Mouse (Mus musculus) cerebellum, postnatal 10 days (tissue): ENCODE results near the gene Slc52a3.

Experiments used
- DNase-seq, 2 experiments: peaks; one replicate each; pipeline ENCODE4 v3.0.0; 2021; ENCODE audit warnings: mixed read lengths in 2 of 2

The Slc52a3 gene

DNA sequence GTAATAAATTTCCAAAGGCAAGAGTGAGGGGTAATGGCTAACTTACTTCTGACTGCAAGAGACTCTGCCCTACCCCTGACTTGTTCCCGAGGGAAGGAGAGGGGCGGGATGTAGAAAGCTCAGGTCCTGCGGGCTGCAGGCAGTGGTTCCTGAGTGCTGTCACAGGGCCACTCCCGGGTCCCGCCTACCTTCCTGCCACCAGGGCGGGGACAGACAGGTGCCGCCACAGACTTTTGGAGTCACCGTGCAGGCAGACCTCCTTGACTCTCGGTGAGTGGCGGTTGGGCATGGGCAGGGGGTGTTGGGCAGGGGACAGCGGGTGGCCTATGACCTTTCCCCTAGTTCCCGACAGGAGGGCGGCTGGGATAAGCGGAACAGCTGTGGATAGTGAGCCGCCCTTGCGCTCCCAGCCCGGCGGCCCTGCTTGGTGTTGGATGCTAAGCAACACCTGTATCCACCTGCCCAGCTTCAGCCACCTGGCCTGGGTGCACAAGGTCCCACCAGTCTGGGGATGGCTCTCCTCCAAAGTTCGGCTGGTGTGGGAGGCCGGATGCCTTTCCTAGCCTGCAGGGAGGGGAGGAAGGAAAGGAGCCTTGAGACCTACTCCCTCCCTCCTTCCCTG is 3.5 kb downstream of the Slc52a3 start:
- DNase-seq = no peak

DNA sequence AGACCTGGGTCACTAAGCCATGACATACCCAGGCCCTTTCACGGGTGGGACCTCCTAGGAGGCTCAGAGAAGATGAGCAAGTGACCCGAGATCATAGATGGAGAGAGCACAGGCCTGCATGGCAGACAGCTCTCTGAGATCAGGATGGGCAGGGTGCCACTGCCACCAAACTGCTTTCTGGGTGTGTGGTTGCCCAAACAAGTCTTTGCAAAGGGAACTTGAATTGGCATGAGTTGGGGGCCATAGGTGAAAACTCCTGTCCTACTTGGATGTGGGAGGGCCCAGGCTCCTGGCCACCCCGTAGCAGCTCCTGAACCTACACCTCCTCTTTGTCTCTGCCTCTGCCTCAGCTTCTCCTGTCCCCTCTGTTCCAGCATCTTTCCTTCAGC is 4.0 kb downstream of the Slc52a3 start:
- DNase-seq = no peak

GRCm38 (mm10) chr2:152000735-152001134 is 4.4 kb downstream of the Slc52a3 start:
- no peak for DNase-seq

DNA sequence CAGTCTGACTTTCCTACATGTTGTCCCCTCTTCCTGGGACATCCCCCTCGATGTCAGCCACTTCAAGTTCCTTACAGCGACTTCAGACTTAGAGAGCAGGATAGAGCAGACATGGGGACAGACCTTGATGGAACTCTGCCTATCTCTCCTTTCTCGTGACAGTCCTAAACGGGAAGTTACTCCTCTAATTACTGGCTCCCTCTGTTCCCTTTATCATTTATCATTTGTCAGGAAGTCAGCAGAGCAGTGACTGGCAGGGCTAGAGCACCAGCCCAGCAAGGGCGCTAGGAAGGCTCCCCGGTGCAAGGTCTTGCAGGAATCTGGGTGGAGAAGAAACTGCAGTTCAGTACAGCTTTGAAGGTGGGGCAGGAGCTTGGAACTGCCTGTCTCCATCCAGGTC is 6.2 kb downstream of the Slc52a3 start:
- DNase-seq = no peak

- DNase-seq = peak; percentile 75 to 79
Observed at GRCm38 (mm10) chr2:152007783-152008182, 11.5 kb downstream of the Slc52a3 start.

- DNase-seq = no peak
Observed at GRCm38 (mm10) chr2:152009061-152009779, 12.9 kb downstream of the Slc52a3 start.

- DNase-seq = no peak
Observed at GRCm38 (mm10) chr2:152010251-152010650, 13.9 kb downstream of the Slc52a3 start.

DNA sequence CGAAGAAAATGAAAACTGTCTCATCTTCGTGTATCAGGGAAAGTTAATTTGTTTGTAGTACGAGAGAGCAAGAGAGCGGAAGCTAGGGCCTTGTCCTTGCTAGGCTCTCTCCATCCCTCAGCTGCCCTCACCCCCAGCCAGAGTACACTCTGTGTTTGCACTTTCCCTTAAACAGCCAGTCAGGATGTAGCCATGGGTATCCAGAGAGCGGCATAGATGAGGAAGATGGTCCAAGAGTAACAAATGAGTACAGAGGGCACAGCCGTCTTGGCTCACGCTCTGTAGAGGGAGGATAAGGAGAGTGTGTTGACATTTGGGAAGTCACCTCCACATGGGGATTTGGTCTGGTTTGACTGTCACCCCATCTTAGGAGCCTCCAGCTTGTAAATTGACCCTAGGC is 14.3 kb downstream of the Slc52a3 start:
- no peak for DNase-seq

DNA sequence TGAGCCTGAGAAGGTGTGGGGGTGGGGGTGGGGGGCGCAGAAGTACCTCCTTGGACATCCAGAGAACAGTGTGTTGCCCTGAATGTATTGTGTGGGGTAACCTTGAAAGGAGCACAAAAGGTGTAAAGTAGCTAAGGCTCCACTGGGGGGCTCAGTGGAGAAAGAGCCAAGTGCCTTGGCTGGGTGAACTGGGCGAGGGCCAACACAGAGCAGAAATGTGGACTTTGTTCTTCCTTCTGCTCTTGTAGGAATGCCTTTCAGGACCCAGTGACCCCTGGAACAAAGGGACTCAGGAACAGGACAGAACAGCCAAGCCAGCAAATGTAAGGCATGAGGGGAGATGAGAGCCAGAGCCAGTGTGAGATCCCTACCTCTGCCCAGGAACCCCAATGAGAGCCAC is 15.4 kb downstream of the Slc52a3 start:
- DNase-seq = peak; percentile 59 to 70

DNA sequence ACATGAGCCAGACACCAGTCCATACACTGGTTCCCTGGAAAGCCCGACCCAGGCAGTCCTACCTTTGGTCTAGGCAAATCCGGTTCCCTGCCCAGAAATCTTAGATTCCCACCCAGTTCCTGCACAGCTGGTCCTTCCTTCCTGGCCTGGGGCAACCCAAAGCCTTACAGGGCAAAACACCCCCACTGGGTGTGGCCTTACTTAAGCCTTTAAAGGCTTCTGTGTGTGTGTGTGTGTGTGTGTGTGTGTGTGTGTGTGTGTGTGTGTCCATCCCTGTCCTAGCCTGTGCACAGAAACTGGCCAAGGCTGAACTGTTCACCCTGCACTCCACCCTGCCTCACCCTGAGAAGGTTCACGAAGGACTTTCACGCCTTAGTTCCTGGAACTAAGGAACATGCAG is 15.9 kb downstream of the Slc52a3 start:
- DNase-seq = no peak

DNA sequence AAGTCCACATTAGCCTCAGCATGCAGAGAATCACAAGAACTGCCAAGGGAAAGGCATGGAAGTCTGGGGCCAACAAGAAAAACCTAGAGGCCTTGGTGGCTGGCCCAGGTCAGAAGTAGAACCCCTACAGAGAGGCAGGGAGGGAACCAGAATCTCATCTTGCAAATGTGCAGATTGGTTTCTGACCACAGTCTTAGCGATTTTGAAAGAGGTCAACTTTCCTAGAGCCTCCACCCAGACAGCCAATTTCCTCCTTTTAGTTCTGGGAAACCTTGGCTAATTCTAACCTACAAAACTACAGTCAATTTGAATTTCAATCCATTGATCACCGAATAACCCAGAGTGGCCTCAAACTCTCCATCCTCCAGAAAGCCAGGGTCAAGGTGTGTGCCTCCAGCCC is 16.4 kb downstream of the Slc52a3 start:
- no peak for DNase-seq

DNA sequence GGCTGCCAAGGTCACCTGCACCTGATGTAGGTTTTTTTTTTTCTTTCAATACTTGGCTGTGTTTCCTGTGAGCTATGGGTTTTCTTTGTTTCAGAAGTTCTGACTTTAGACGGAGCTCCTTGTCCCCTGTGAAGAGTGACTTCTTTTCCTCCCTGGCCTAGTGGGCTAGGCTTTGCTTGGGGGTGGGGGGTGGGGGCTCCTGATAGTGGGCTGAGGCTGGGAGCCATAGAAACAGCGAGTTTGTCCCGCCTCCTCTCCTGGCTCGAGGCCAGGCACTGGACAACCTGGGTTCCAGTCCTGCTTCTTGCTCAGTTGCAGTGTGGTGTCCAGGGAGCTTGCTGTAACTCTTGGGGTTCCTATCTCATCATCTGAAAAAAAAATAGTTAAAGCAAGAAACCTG is 19.7 kb downstream of the Slc52a3 start:
- DNase-seq = no peak

GRCm38 (mm10) chr2:152016666-152017065 is 20.4 kb downstream of the Slc52a3 start:
- peak in 1 of 2 experiments; percentile 28 for DNase-seq

DNA sequence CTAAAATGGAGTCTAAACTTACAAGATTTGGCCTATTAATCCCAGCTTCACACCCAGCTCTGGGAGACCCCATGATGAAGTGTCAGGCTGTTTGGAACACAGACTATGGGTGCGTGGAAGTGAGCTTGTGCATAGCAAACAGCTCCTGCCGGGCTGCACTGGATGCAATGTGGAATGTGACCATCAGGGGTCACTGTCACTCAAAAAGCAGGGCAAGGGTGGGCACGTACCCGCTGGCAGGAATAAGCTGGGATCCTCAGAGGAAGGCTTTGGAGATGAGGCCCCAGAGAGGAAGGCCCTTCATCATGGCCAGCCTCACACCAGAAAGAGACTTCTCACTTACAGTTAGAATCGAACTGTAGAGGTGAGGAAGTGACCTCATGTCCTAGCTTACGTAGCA is 23.9 kb downstream of the Slc52a3 start:
- peak; percentile 87 to 89 for DNase-seq

DNA sequence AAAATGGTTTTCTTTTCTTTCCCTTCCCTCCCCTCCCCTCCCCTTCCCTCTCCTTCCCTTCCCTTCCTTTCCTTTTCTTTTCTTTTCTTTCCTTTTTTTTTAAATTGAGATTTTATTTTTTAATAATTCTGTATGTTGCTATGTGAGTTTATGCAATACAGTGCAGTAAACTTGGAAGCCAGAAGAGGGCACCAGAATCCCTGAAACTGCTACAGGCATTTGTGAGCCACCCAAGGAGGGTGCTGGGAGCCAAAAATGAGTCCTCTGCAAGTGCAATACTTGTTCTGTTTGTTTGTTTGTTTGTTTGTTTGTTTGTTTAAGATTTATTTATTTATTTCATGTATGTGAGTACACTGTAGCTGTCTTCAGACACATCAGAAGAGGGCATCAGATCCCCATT is 25.7 kb downstream of the Slc52a3 start:
- no peak for DNase-seq

DNA sequence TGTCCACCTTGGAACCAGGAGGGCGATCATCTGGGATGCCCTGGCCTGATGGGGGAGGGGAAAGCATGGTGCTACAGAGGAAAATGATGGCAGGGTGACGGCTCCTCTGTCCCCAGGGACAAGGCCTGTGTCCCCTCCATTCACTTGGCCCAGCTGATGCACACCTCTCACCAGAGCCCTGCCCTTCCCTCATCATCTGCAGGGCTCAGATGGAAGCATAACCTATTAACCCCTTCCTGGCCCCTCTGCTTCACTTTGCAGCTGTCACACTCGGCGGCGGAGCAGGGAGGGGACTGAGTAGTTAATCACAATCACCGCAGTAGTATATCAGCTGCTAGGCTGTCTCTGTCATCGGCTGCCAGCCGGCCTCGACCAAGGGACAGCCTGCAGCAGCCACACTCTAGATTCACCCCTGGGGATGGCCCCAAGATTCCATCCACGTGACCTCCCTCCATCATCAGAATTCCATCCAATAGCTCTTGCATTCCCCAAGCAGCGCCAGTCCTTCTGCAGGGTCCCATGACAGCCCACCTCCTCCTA is 28.6 kb downstream of the Slc52a3 start:
- no peak for DNase-seq

DNA sequence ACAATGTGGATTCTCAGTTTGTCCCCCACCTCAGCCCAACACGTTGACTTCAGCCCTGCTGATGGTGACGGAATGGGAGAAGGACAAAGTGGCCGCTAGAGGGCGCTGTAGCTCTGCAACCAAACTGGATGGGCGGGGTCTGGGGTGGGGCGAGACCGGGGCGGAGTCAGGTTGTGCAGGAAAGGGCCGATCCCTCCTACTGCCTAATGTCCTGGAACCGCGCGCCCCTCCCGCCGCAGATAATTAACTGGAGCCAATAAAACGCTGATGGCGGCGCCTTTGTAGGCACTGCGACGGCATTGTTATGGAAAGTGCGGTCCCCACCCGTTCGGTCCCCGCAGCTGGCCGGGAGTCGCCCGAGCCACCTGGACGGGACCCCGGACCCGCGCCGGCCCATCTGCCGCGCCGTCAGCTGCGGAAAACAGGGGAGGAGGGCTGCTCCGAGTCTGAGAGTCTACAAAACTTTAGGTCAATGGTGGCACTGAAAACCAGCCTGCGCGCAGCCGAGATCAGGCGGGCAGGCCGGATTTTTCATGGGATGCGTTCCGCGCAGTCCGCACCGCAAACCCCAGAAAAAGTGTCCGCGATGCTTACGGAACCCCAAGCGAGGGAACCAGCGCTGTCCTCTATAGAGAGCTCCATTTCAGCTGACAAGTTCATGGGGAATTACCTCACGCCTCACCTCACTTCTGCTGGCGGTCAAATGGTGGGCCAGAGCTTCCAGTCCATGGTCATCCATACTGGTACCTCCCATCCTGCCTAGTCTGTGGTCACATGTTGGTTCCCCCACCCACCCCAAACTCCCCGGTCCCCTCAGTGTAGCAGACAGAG is 33.2 kb downstream of the Slc52a3 start:
- DNase-seq = peak; percentile 97 to 99

GRCm38 (mm10) chr2:152030986-152031385 is 34.7 kb downstream of the Slc52a3 start:
- DNase-seq = no peak

DNA sequence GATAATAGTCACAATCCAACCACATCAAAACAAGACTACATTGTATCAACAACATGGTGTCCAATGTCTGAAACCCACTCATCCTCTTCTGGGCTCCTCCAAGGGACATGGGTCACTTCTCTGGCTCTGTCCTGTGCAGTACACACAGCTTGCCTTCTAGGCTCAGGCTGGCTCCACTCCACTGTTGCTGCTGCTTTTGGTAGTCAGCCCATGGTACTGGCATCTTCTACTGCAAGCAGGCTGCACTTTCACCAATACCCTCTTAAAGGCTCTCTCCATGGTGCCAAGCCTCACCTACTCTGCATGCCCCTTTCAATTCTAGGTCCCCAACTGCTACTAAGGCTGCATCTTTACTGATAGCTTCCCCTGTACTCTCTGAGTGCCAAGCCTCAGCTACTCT is 43.8 kb downstream of the Slc52a3 start:
- DNase-seq = peak; percentile 67 to 72

DNA sequence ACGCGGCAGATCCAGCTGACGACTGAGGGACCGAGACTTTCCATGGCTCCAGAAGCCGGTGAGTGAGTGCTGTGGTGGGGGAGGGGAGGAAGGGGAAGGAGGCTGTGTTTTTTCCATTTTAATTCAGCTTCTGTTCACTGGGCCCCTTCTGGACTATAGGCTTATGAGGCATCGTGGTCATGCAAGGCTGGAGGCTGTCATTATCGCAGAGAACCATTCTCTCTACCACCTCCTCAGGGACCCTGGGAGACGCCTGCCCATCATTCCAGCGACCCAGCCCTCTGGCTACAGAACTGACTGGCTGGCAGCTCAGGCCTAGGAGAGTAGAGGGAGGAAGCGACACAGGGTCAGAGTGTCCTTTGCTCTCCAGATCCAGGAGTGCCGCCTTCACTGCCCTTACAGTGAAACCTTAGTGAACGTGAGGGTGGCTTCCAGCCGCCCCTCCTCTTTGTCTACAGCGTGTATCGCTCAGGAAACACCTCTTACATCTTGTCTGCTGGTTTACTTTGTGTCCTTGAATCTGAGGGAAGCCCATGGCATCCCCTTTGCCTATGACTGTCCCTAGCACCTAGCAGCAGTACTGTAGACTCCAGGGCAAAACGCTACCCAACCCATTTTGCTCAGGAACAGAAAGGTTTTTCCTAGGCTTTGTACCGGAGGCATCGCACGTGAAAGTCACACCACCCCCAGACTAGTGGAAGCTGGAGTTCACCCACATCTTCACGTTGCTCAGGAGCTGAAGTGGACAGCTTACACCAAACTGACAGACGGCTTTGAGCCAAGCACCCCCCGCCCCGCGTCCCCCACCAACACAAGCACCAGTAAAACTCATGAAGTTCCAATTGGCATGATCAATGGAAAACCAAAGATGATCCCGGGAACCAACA is 51.0 kb downstream of the Slc52a3 start:
- peak; percentile 64 to 68 for DNase-seq

DNA sequence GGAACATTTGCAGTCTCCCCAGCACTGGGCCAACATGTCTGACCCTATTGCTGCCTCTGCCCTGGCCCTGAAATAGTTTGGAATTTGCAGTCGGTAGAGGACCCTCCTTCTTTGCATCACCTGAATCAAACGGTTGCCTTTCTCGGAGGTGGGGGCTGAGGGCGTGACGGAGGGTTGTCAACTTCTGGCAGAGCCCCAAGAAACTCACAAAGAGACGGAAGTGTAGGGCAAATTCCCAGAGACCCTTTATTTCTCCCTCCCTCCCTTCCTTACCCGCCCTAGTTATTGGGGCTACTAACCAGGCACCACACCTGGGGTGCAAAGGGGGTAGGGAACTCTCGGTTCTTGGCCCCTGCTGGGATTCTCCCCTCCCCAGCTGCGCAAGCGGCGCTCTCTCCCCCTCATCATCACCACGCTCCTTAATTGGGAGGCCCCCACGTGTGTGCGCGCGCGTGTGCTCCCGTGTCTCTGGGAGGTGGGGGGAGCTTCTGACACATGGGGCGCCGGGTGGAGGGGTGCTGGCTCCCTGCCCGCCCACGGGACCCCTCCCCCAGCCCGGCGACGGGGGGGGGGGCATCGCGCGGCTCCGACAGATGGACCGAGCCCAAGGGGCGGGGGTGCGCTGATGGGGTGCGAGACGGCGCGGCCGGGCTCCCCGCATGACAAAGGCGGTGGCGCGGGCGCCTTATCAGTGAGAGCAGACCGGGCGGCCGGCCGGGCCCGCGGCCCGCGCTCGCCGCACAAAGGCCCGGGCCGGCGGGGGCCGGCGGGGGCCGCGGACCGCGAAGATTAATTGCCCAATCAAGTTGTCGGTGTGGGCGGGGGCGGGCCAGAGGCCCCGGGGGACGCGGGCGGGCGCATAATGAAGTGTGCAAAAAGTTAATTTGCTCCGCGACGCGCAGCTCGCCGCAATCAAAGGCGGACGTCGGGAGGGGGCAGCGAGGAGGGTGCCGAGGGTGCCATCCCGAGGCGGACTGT is 52.0 kb downstream of the Slc52a3 start:
- peak; percentile 71 to 77 for DNase-seq
